Mouse (Mus musculus) neutrophil, adult 5-6 weeks (primary cell): ENCODE measurements around the gene Dpp10. TPM values are rescaled to one million over a fixed set of nuclear protein-coding genes. Genes with fewer than 3 reads are reported as not detected.

Source experiments
- ATAC-seq: fragments of 151-379, 151-347 bp; 2 replicates; pipeline ENCODE4 v1.8.0; 2017; ENCODE audit warnings: mild to moderate bottlenecking, moderate TSS enrichment; ENCODE audit not compliant: insufficient number of reproducible peaks, poor library complexity, low FRiP score, severe bottlenecking; ENCODE audit errors: extremely low read depth
- total RNA-seq: library from RNA; stranded (forward); fragments of 200-1000 nt; gene quantifications from 2 replicates; pipeline ENCODE4 v1.2.3, GENCODE M21; 2017

The Dpp10 gene
- under 0.01 TPM in 1 of 2 replicates, not detected in the other for total RNA-seq

GRCm38 (mm10) chr1:124044925-124045640 lies at the start of gene Dpp10:
Gene Dpp10, minus strand, starts transcription at chr1:124045559.
- ATAC-seq, result no peak

GRCm38 (mm10) chr1:124048544-124048943 lies 3.2 kb upstream of the Dpp10 start:
- no peak for ATAC-seq

- ATAC-seq, result no peak
Observed at GRCm38 (mm10) chr1:124045761-124046300, 472 bp upstream of the Dpp10 start.

GRCm38 (mm10) chr1:124044161-124044560 lies 1.2 kb downstream of the Dpp10 start:
- no peak for ATAC-seq

GRCm38 (mm10) chr1:124043421-124043820 lies 1.9 kb downstream of the Dpp10 start:
- no peak for ATAC-seq

- no peak for ATAC-seq
Observed at GRCm38 (mm10) chr1:124041559-124041958, 3.8 kb downstream of the Dpp10 start.

- ATAC-seq, result no peak
Observed at GRCm38 (mm10) chr1:124035306-124035990, 9.9 kb downstream of the Dpp10 start.

GRCm38 (mm10) chr1:124032677-124033076 lies 12.7 kb downstream of the Dpp10 start:
- ATAC-seq, result no peak

GRCm38 (mm10) chr1:124031968-124032367 lies 13.4 kb downstream of the Dpp10 start:
- no peak for ATAC-seq

GRCm38 (mm10) chr1:124002797-124003196 lies 42.6 kb downstream of the Dpp10 start:
- ATAC-seq, result no peak

GRCm38 (mm10) chr1:123995780-123996179 lies 49.6 kb downstream of the Dpp10 start:
- no peak for ATAC-seq

- ATAC-seq, result no peak
Observed at GRCm38 (mm10) chr1:123985324-123986024, 59.9 kb downstream of the Dpp10 start.

- no peak for ATAC-seq
Observed at GRCm38 (mm10) chr1:123978597-123978996, 66.8 kb downstream of the Dpp10 start.

- no peak for ATAC-seq
Observed at GRCm38 (mm10) chr1:123974621-123975020, 70.7 kb downstream of the Dpp10 start.

GRCm38 (mm10) chr1:123946149-123946548 lies 99.2 kb downstream of the Dpp10 start:
- no peak for ATAC-seq

GRCm38 (mm10) chr1:123940826-123941225 lies 104.5 kb downstream of the Dpp10 start:
- ATAC-seq, result no peak

- ATAC-seq, result no peak
Observed at GRCm38 (mm10) chr1:123933812-123934727, 111.3 kb downstream of the Dpp10 start.

- no peak for ATAC-seq
Observed at GRCm38 (mm10) chr1:123928003-123928370, 117.4 kb downstream of the Dpp10 start.
